Mouse (Mus musculus): ENCODE data around the gene Pet117.

Gene Pet117

GRCm38 (mm10) chr2:144382624-144383138 is 13.9 kb downstream of the Pet117 start:
- no peak for DNase-seq

GRCm38 (mm10) chr2:144386296-144386695 is 17.5 kb downstream of the Pet117 start:
- no peak for DNase-seq

- DNase-seq = no peak
Observed at GRCm38 (mm10) chr2:144388416-144388815, 19.6 kb downstream of the Pet117 start.

- DNase-seq = no peak
Observed at GRCm38 (mm10) chr2:144399531-144399930, 30.7 kb downstream of the Pet117 start.

GRCm38 (mm10) chr2:144400659-144401058 is 31.9 kb downstream of the Pet117 start:
- no peak for DNase-seq

- DNase-seq = no peak
Observed at GRCm38 (mm10) chr2:144409037-144409436, 40.2 kb downstream of the Pet117 start.

GRCm38 (mm10) chr2:144410603-144411002 is 41.8 kb downstream of the Pet117 start:
- DNase-seq = no peak

- DNase-seq = no peak
Observed at GRCm38 (mm10) chr2:144414646-144415045, 45.9 kb downstream of the Pet117 start.

- no peak for DNase-seq
Observed at GRCm38 (mm10) chr2:144416859-144417258, 48.1 kb downstream of the Pet117 start.

GRCm38 (mm10) chr2:144418062-144418461 is 49.3 kb downstream of the Pet117 start:
- DNase-seq = no peak

- DNase-seq = no peak
Observed at GRCm38 (mm10) chr2:144422094-144422675, 53.4 kb downstream of the Pet117 start.
